Mouse (Mus musculus): ENCODE data around the gene Kcnd3. TPM values are rescaled to one million over a fixed set of nuclear protein-coding genes. Genes with fewer than 3 reads are reported as not detected.

Gene Kcnd3
- polyA plus RNA-seq, 1 experiment from 2014 or later: 0.51 TPM

- H3K4me3 ChIP-seq: no peak overlapping the region
- no peaks in the 10 kb centered on the region for H3K4me1 ChIP-seq
- H3K9ac ChIP-seq: no peak overlapping the region
- H3K27me3 ChIP-seq: no peaks in the 10 kb centered on the region
- no peaks in the 10 kb centered on the region for H3K9me3 ChIP-seq
- ATAC-seq (ENCODE audit: insufficient number of reproducible peaks, low FRiP score, low TSS enrichment, low read depth): no peak
- no peak overlapping the region for H3K4me2 ChIP-seq
- no peaks in the 10 kb centered on the region for H3K36me3 ChIP-seq
- no peak overlapping the region for H3K27ac ChIP-seq
Observed at GRCm38 (mm10) chr3:105422391-105422790, 29.7 kb upstream of the Kcnd3 start.

- Histone ChIP-seq H3K36me3 (no peaks in the 10 kb centered on the region), H3K4me2 (no peak overlapping the region), H3K4me1 (no peaks in the 10 kb centered on the region), H3K27ac (no peak overlapping the region), H3K9ac (no peak overlapping the region), H3K27me3 (no peaks in the 10 kb centered on the region), H3K9me3 (no peaks in the 10 kb centered on the region), H3K4me3 (no peak overlapping the region)
- 38% methylated on average over 4 of the region's 4 CpGs for WGBS
- ATAC-seq (ENCODE audit: insufficient number of reproducible peaks, low FRiP score, low TSS enrichment, low read depth): no peak
Observed at GRCm38 (mm10) chr3:105423427-105423826, 28.7 kb upstream of the Kcnd3 start.

GRCm38 (mm10) chr3:105428586-105428985 lies 23.5 kb upstream of the Kcnd3 start:
- no peaks in the 10 kb centered on the region for H3K27me3 ChIP-seq
- no peaks in the 10 kb centered on the region for H3K4me1 ChIP-seq

GRCm38 (mm10) chr3:105436383-105436782 lies 15.7 kb upstream of the Kcnd3 start:
- Histone ChIP-seq H3K36me3 (no peaks in the 10 kb centered on the region), H3K9me3 (no peaks in the 10 kb centered on the region), H3K4me2 (no peak overlapping the region), H3K27me3 (no peaks in the 10 kb centered on the region), H3K4me1 (no peaks in the 10 kb centered on the region), H3K9ac (no peak overlapping the region), H3K4me3 (no peak overlapping the region), H3K27ac (no peak overlapping the region)
- WGBS: 67% methylated on average over 2 of the region's 2 CpGs
- no peak for ATAC-seq (ENCODE audit: insufficient number of reproducible peaks, low FRiP score, low TSS enrichment, low read depth)

More at GRCm38 (mm10) chr3:105428586-105428985, 23.5 kb upstream of the Kcnd3 start:
- Histone ChIP-seq H3K4me2 (no peak overlapping the region), H3K36me3 (no peaks in the 10 kb centered on the region), H3K9me3 (no peaks in the 10 kb centered on the region), H3K9ac (no peak overlapping the region), H3K27ac (no peak overlapping the region), H3K4me3 (no peak overlapping the region)
- ATAC-seq (ENCODE audit: insufficient number of reproducible peaks, low FRiP score, low TSS enrichment, low read depth): no peak

GRCm38 (mm10) chr3:105436971-105437370 lies 15.2 kb upstream of the Kcnd3 start:
- no peak overlapping the region for H3K4me2 ChIP-seq
- no peaks in the 10 kb centered on the region for H3K36me3 ChIP-seq
- no peaks in the 10 kb centered on the region for H3K4me1 ChIP-seq
- WGBS: 80% methylated on average over 11 of the region's 11 CpGs
- H3K9ac ChIP-seq: no peak overlapping the region
- no peak for ATAC-seq (ENCODE audit: insufficient number of reproducible peaks, low FRiP score, low TSS enrichment, low read depth)
- H3K9me3 ChIP-seq: no peaks in the 10 kb centered on the region
- no peak overlapping the region for H3K27ac ChIP-seq
- H3K4me3 ChIP-seq: no peak overlapping the region
- H3K27me3 ChIP-seq: no peaks in the 10 kb centered on the region

GRCm38 (mm10) chr3:105440873-105441495 lies 11.1 kb upstream of the Kcnd3 start:
- Histone ChIP-seq H3K4me1 (no peaks in the 10 kb centered on the region), H3K27ac (no peak overlapping the region), H3K27me3 (no peaks in the 10 kb centered on the region), H3K9me3 (no peaks in the 10 kb centered on the region), H3K4me2 (no peak overlapping the region), H3K36me3 (no peaks in the 10 kb centered on the region), H3K4me3 (no peak overlapping the region), H3K9ac (no peak overlapping the region)
- ATAC-seq (ENCODE audit: insufficient number of reproducible peaks, low FRiP score, low TSS enrichment, low read depth): no peak
- 47% methylated on average over 4 of the region's 4 CpGs for WGBS

- H3K9ac ChIP-seq: no peak overlapping the region
Observed at GRCm38 (mm10) chr3:105450641-105451470, 1.3 kb upstream of the Kcnd3 start.

GRCm38 (mm10) chr3:105452556-105453213 lies 555 bp downstream of the Kcnd3 start:
- Histone ChIP-seq H3K36me3 (no peaks in the 10 kb centered on the region), H3K4me2 (peak overlapping the region; percentile 99), H3K27me3 (peaks cover 87% of the 10 kb centered on the region), H3K4me3 (peak overlapping the region; percentile 60), H3K27ac (no peak overlapping the region), H3K9ac (peak overlapping the region; percentile 52), H3K9me3 (no peaks in the 10 kb centered on the region), H3K4me1 (peaks cover 28% of the 10 kb centered on the region)
- under 1% methylated on average over 36 of the region's 60 CpGs for WGBS
- ATAC-seq (ENCODE audit: insufficient number of reproducible peaks, low FRiP score, low TSS enrichment, low read depth): 0 out of 2 replicates have a peak, but pooled peaks have one; percentile 32

More at GRCm38 (mm10) chr3:105450641-105451470, 1.3 kb upstream of the Kcnd3 start:
- Histone ChIP-seq H3K4me3 (peak overlapping the region; percentile 60; the same call in 1 of the 2 replicates), H3K4me1 (peaks cover 28% of the 10 kb centered on the region), H3K4me2 (peak overlapping the region; percentile 99), H3K36me3 (no peaks in the 10 kb centered on the region), H3K27me3 (peaks cover 82% of the 10 kb centered on the region), H3K27ac (no peak overlapping the region), H3K9me3 (no peaks in the 10 kb centered on the region)
- no peak for ATAC-seq (ENCODE audit: insufficient number of reproducible peaks, low FRiP score, low TSS enrichment, low read depth)
- WGBS: 2% methylated on average over 22 of the region's 22 CpGs

- no peak for ATAC-seq (ENCODE audit: insufficient number of reproducible peaks, low FRiP score, low TSS enrichment, low read depth)
- H3K27ac ChIP-seq: no peak overlapping the region
- H3K4me1 ChIP-seq: peaks cover 28% of the 10 kb centered on the region
- WGBS: 3% methylated on average over 19 of the region's 19 CpGs
- no peaks in the 10 kb centered on the region for H3K9me3 ChIP-seq
- H3K4me3 ChIP-seq: peak overlapping the region; percentile 60
- H3K36me3 ChIP-seq: no peaks in the 10 kb centered on the region
- peaks cover 83% of the 10 kb centered on the region for H3K27me3 ChIP-seq
- H3K4me2 ChIP-seq: peak overlapping the region; percentile 99
- H3K9ac ChIP-seq: no peak overlapping the region
Observed at GRCm38 (mm10) chr3:105453214-105453950, 1.3 kb downstream of the Kcnd3 start.

- Histone ChIP-seq H3K36me3 (no peaks in the 10 kb centered on the region), H3K9me3 (no peaks in the 10 kb centered on the region), H3K27me3 (peaks cover 40% of the 10 kb centered on the region), H3K4me3 (no peak overlapping the region), H3K4me2 (no peak overlapping the region), H3K4me1 (peaks cover 12% of the 10 kb centered on the region), H3K27ac (no peak overlapping the region), H3K9ac (no peak overlapping the region)
- no peak for ATAC-seq (ENCODE audit: insufficient number of reproducible peaks, low FRiP score, low TSS enrichment, low read depth)
- WGBS: 66% methylated on average over 4 of the region's 4 CpGs
Observed at GRCm38 (mm10) chr3:105457657-105458056, 5.5 kb downstream of the Kcnd3 start.

- H3K9ac ChIP-seq: no peak overlapping the region
- no peaks in the 10 kb centered on the region for H3K9me3 ChIP-seq
- no peaks in the 10 kb centered on the region for H3K36me3 ChIP-seq
- H3K4me2 ChIP-seq: no peak overlapping the region
- ATAC-seq (ENCODE audit: insufficient number of reproducible peaks, low FRiP score, low TSS enrichment, low read depth): no peak
- no peak overlapping the region for H3K4me3 ChIP-seq
- H3K27ac ChIP-seq: no peak overlapping the region
- WGBS: 64% methylated on average over 8 of the region's 8 CpGs
- H3K27me3 ChIP-seq: peaks cover 2% of the 10 kb centered on the region; the same call in 1 of the 2 replicates
- H3K4me1 ChIP-seq: no peaks in the 10 kb centered on the region
Observed at GRCm38 (mm10) chr3:105466538-105466937, 14.4 kb downstream of the Kcnd3 start.
